Mouse (Mus musculus): ENCODE results near the gene Papss2. TPM values are rescaled to one million over a fixed set of nuclear protein-coding genes. Genes with fewer than 3 reads are reported as not detected.

The Papss2 gene
- polyA plus RNA-seq, 1 experiment from 2014 or later = 6.0 TPM

- no peak for DNase-seq (ENCODE audit: low spot score)
- ATAC-seq (replicated peaks; ENCODE audit: low FRiP score, low TSS enrichment, low read depth) = no peak
- WGBS = 79% methylated on average over 15 of the region's 15 CpGs
- Histone ChIP-seq H3K4me2 (ENCODE audit: low read length) (no peak overlapping the region), H3K36me3 (ENCODE audit: control insufficient read depth, insufficient read depth, low read length) (no peaks in the 10 kb centered on the region), H3K4me1 (replicated peaks; ENCODE audit: control insufficient read depth, insufficient read depth, low read length) (no peaks in the 10 kb centered on the region), H3K27ac (ENCODE audit: low read depth) (no peak overlapping the region), H3K4me3 (ENCODE audit: low read depth, low read length) (no peak overlapping the region), H3K9me3 (ENCODE audit: control insufficient read depth, low read length) (no peaks in the 10 kb centered on the region), H3K9ac (ENCODE audit: low read length) (no peak overlapping the region), H3K27me3 (replicated peaks; ENCODE audit: control insufficient read depth, insufficient read depth, low read length) (no peaks in the 10 kb centered on the region)
These were observed 25.4 kb downstream of the Papss2 start for GRCm38 (mm10) chr19:32620859-32621445.

GRCm38 (mm10) chr19:32622142-32622541, 26.6 kb downstream of the Papss2 start:
- no peaks in the 10 kb centered on the region for H3K9me3 ChIP-seq (ENCODE audit: control insufficient read depth, low read length)
- H3K27me3 ChIP-seq (replicated peaks; ENCODE audit: control insufficient read depth, insufficient read depth, low read length) = no peaks in the 10 kb centered on the region
- no peaks in the 10 kb centered on the region for H3K4me1 ChIP-seq (replicated peaks; ENCODE audit: control insufficient read depth, insufficient read depth, low read length)
- DNase-seq (ENCODE audit: low spot score) (no peak), ATAC-seq (replicated peaks; ENCODE audit: low FRiP score, low TSS enrichment, low read depth) (no peak)
- 49% methylated on average over 3 of the region's 3 CpGs for WGBS
- H3K27ac ChIP-seq (ENCODE audit: low read depth) = no peak overlapping the region
- no peaks in the 10 kb centered on the region for H3K36me3 ChIP-seq (ENCODE audit: control insufficient read depth, insufficient read depth, low read length)
- H3K9ac ChIP-seq (ENCODE audit: low read length) = no peak overlapping the region
- H3K4me2 ChIP-seq (ENCODE audit: low read length) = no peak overlapping the region
- no peak overlapping the region for H3K4me3 ChIP-seq (ENCODE audit: low read depth, low read length)

GRCm38 (mm10) chr19:32626768-32627331, 31.3 kb downstream of the Papss2 start:
- H3K36me3 ChIP-seq (ENCODE audit: control insufficient read depth, insufficient read depth, low read length) = no peaks in the 10 kb centered on the region
- DNase-seq (ENCODE audit: low spot score) (no peak), ATAC-seq (replicated peaks; ENCODE audit: low FRiP score, low TSS enrichment, low read depth) (no peak)
- H3K9ac ChIP-seq (ENCODE audit: low read length) = no peak overlapping the region
- no peaks in the 10 kb centered on the region for H3K4me1 ChIP-seq (replicated peaks; ENCODE audit: control insufficient read depth, insufficient read depth, low read length)
- no peaks in the 10 kb centered on the region for H3K27me3 ChIP-seq (replicated peaks; ENCODE audit: control insufficient read depth, insufficient read depth, low read length)
- 54% methylated on average over 13 of the region's 13 CpGs for WGBS
- H3K4me3 ChIP-seq (ENCODE audit: low read depth, low read length) = no peak overlapping the region
- H3K27ac ChIP-seq (ENCODE audit: low read depth) = no peak overlapping the region
- H3K4me2 ChIP-seq (ENCODE audit: low read length) = no peak overlapping the region
- no peaks in the 10 kb centered on the region for H3K9me3 ChIP-seq (ENCODE audit: control insufficient read depth, low read length)

- H3K9me3 ChIP-seq (ENCODE audit: control insufficient read depth, low read length) = no peaks in the 10 kb centered on the region
- WGBS = 78% methylated on average over 4 of the region's 4 CpGs
- H3K27ac ChIP-seq (ENCODE audit: low read depth) = no peak overlapping the region
- H3K9ac ChIP-seq (ENCODE audit: low read length) = no peak overlapping the region
- H3K27me3 ChIP-seq (replicated peaks; ENCODE audit: control insufficient read depth, insufficient read depth, low read length) = no peaks in the 10 kb centered on the region
- ATAC-seq (replicated peaks; ENCODE audit: low FRiP score, low TSS enrichment, low read depth) (no peak), DNase-seq (ENCODE audit: low spot score) (no peak)
- H3K4me3 ChIP-seq (ENCODE audit: low read depth, low read length) = no peak overlapping the region
- H3K4me1 ChIP-seq (replicated peaks; ENCODE audit: control insufficient read depth, insufficient read depth, low read length) = no peaks in the 10 kb centered on the region
- H3K36me3 ChIP-seq (ENCODE audit: control insufficient read depth, insufficient read depth, low read length) = no peaks in the 10 kb centered on the region
- H3K4me2 ChIP-seq (ENCODE audit: low read length) = no peak overlapping the region
These were observed 32.0 kb downstream of the Papss2 start for GRCm38 (mm10) chr19:32627631-32628030.

- no peak for DNase-seq (ENCODE audit: low spot score)
- Histone ChIP-seq H3K4me3 (ENCODE audit: low read depth, low read length) (no peak overlapping the region), H3K4me1 (replicated peaks; ENCODE audit: control insufficient read depth, insufficient read depth, low read length) (no peaks in the 10 kb centered on the region), H3K27me3 (replicated peaks; ENCODE audit: control insufficient read depth, insufficient read depth, low read length) (no peaks in the 10 kb centered on the region), H3K9me3 (ENCODE audit: control insufficient read depth, low read length) (no peaks in the 10 kb centered on the region), H3K36me3 (ENCODE audit: control insufficient read depth, insufficient read depth, low read length) (no peaks in the 10 kb centered on the region), H3K4me2 (ENCODE audit: low read length) (no peak overlapping the region), H3K9ac (ENCODE audit: low read length) (no peak overlapping the region), H3K27ac (ENCODE audit: low read depth) (no peak overlapping the region)
- WGBS = 82% methylated on average over 7 of the region's 7 CpGs
- no peak for ATAC-seq (replicated peaks; ENCODE audit: low FRiP score, low TSS enrichment, low read depth)
These were observed 33.1 kb downstream of the Papss2 start for GRCm38 (mm10) chr19:32628572-32629132.

GRCm38 (mm10) chr19:32634916-32635315, 39.3 kb downstream of the Papss2 start:
- H3K9ac ChIP-seq (ENCODE audit: low read length) = no peak overlapping the region

GRCm38 (mm10) chr19:32637357-32638275, 42.0 kb downstream of the Papss2 start:
- 72% methylated on average over 16 of the region's 16 CpGs for WGBS
- H3K4me2 ChIP-seq (ENCODE audit: low read length) = no peak overlapping the region
- H3K27ac ChIP-seq (ENCODE audit: low read depth) = no peak overlapping the region

More at GRCm38 (mm10) chr19:32634916-32635315, 39.3 kb downstream of the Papss2 start:
- H3K4me3 ChIP-seq (ENCODE audit: low read depth, low read length) = no peak overlapping the region
- 81% methylated on average over 8 of the region's 8 CpGs for WGBS
- no peaks in the 10 kb centered on the region for H3K27me3 ChIP-seq (replicated peaks; ENCODE audit: control insufficient read depth, insufficient read depth, low read length)
- H3K4me2 ChIP-seq (ENCODE audit: low read length) = no peak overlapping the region
- no peaks in the 10 kb centered on the region for H3K9me3 ChIP-seq (ENCODE audit: control insufficient read depth, low read length)
- no peak overlapping the region for H3K27ac ChIP-seq (ENCODE audit: low read depth)
- H3K4me1 ChIP-seq (replicated peaks; ENCODE audit: control insufficient read depth, insufficient read depth, low read length) = no peaks in the 10 kb centered on the region
- ATAC-seq (replicated peaks; ENCODE audit: low FRiP score, low TSS enrichment, low read depth) = no peak
- no peaks in the 10 kb centered on the region for H3K36me3 ChIP-seq (ENCODE audit: control insufficient read depth, insufficient read depth, low read length)
- DNase-seq (ENCODE audit: low spot score) = no peak

GRCm38 (mm10) chr19:32638276-32638903, 42.8 kb downstream of the Papss2 start:
- H3K27ac ChIP-seq (ENCODE audit: low read depth) = no peak overlapping the region
- H3K4me2 ChIP-seq (ENCODE audit: low read length) = no peak overlapping the region
- WGBS = 50% methylated on average over 13 of the region's 13 CpGs

More at GRCm38 (mm10) chr19:32637357-32638275, 42.0 kb downstream of the Papss2 start:
- H3K27me3 ChIP-seq (replicated peaks; ENCODE audit: control insufficient read depth, insufficient read depth, low read length) = no peaks in the 10 kb centered on the region
- H3K4me1 ChIP-seq (replicated peaks; ENCODE audit: control insufficient read depth, insufficient read depth, low read length) = no peaks in the 10 kb centered on the region
- no peak for ATAC-seq (replicated peaks; ENCODE audit: low FRiP score, low TSS enrichment, low read depth)
- H3K36me3 ChIP-seq (ENCODE audit: control insufficient read depth, insufficient read depth, low read length) = no peaks in the 10 kb centered on the region
- DNase-seq (ENCODE audit: low spot score) = no peak
- H3K9me3 ChIP-seq (ENCODE audit: control insufficient read depth, low read length) = no peaks in the 10 kb centered on the region
- H3K4me3 ChIP-seq (ENCODE audit: low read depth, low read length) = no peak overlapping the region
- H3K9ac ChIP-seq (ENCODE audit: low read length) = no peak overlapping the region

More at GRCm38 (mm10) chr19:32638276-32638903, 42.8 kb downstream of the Papss2 start:
- Histone ChIP-seq H3K36me3 (ENCODE audit: control insufficient read depth, insufficient read depth, low read length) (no peaks in the 10 kb centered on the region), H3K4me1 (replicated peaks; ENCODE audit: control insufficient read depth, insufficient read depth, low read length) (no peaks in the 10 kb centered on the region), H3K9me3 (ENCODE audit: control insufficient read depth, low read length) (no peaks in the 10 kb centered on the region), H3K4me3 (ENCODE audit: low read depth, low read length) (no peak overlapping the region), H3K9ac (ENCODE audit: low read length) (no peak overlapping the region), H3K27me3 (replicated peaks; ENCODE audit: control insufficient read depth, insufficient read depth, low read length) (no peaks in the 10 kb centered on the region)
- DNase-seq (ENCODE audit: low spot score) = no peak
- no peak for ATAC-seq (replicated peaks; ENCODE audit: low FRiP score, low TSS enrichment, low read depth)
